Mouse (Mus musculus): ENCODE results near the gene Arid3b. TPM values are rescaled to one million over a fixed set of nuclear protein-coding genes. Genes with fewer than 3 reads are reported as not detected.

Gene Arid3b
- polyA plus RNA-seq, 1 experiment from 2014 or later: 12.3 TPM

- H3K36me3 ChIP-seq (ENCODE audit: poor library complexity, severe bottlenecking): no peaks in the 10 kb centered on the region
- H3K4me1 ChIP-seq: peaks cover 17% of the 10 kb centered on the region
- H3K4me3 ChIP-seq: no peak overlapping the region
- H3K4me2 ChIP-seq: no peak overlapping the region
- H3K27ac ChIP-seq: no peak overlapping the region
- H3K9ac ChIP-seq: no peak overlapping the region
- ATAC-seq: no peak
- H3K27me3 ChIP-seq: peaks cover 17% of the 10 kb centered on the region; the same call in 1 of the 2 replicates
- no peaks in the 10 kb centered on the region for H3K9me3 ChIP-seq (replicated peaks)
Observed at GRCm38 (mm10) chr9:57864336-57864735, 27.7 kb upstream of the Arid3b start.

GRCm38 (mm10) chr9:57861951-57862471 lies 25.4 kb upstream of the Arid3b start:
- peak; percentile 97 for ATAC-seq
- Histone ChIP-seq H3K4me2 (peak overlapping the region; percentile 37), H3K4me3 (no peak overlapping the region), H3K9me3 (replicated peaks) (no peaks in the 10 kb centered on the region), H3K9ac (no peak overlapping the region), H3K27me3 (peaks cover 11% of the 10 kb centered on the region; the same call in 1 of the 2 replicates), H3K4me1 (peaks cover 17% of the 10 kb centered on the region), H3K36me3 (ENCODE audit: poor library complexity, severe bottlenecking) (no peaks in the 10 kb centered on the region), H3K27ac (peak overlapping the region; percentile 79)
- WGBS: 11% methylated on average over 9 of the region's 9 CpGs

- no peaks in the 10 kb centered on the region for H3K9me3 ChIP-seq (replicated peaks)
- no peak overlapping the region for H3K9ac ChIP-seq
- H3K27me3 ChIP-seq: 0 out of 2 replicates have a peak, but pooled peaks cover 4% of the 10 kb centered on the region
- no peak overlapping the region for H3K4me2 ChIP-seq
- H3K36me3 ChIP-seq (ENCODE audit: poor library complexity, severe bottlenecking): no peaks in the 10 kb centered on the region
- peaks cover 3% of the 10 kb centered on the region for H3K4me1 ChIP-seq
- H3K4me3 ChIP-seq: no peak overlapping the region
- H3K27ac ChIP-seq: no peak overlapping the region
- 83% methylated on average over 2 of the region's 2 CpGs for WGBS
- ATAC-seq: no peak
Observed at GRCm38 (mm10) chr9:57856456-57856855, 19.9 kb upstream of the Arid3b start.

GRCm38 (mm10) chr9:57854280-57854679 lies 17.7 kb upstream of the Arid3b start:
- no peak for ATAC-seq
- Histone ChIP-seq H3K4me2 (no peak overlapping the region), H3K4me1 (no peaks in the 10 kb centered on the region), H3K27ac (no peak overlapping the region), H3K4me3 (no peak overlapping the region), H3K27me3 (0 out of 2 replicates have a peak, but pooled peaks cover 3% of the 10 kb centered on the region), H3K9me3 (replicated peaks) (no peaks in the 10 kb centered on the region), H3K9ac (no peak overlapping the region), H3K36me3 (ENCODE audit: poor library complexity, severe bottlenecking) (no peaks in the 10 kb centered on the region)

- Histone ChIP-seq H3K36me3 (ENCODE audit: poor library complexity, severe bottlenecking) (0 out of 2 replicates have a peak, but pooled peaks cover under 1% of the 10 kb centered on the region), H3K4me2 (no peak overlapping the region), H3K4me3 (no peak overlapping the region), H3K4me1 (peaks cover 20% of the 10 kb centered on the region), H3K27me3 (peaks cover 6% of the 10 kb centered on the region), H3K27ac (no peak overlapping the region), H3K9ac (no peak overlapping the region), H3K9me3 (replicated peaks) (no peaks in the 10 kb centered on the region)
- ATAC-seq: no peak
- 92% methylated on average over 2 of the region's 2 CpGs for WGBS
Observed at GRCm38 (mm10) chr9:57839032-57839431, 2.4 kb upstream of the Arid3b start.

GRCm38 (mm10) chr9:57835841-57836514 lies 615 bp downstream of the Arid3b start:
- under 1% methylated on average over 22 of the region's 22 CpGs for WGBS
- Histone ChIP-seq H3K36me3 (ENCODE audit: poor library complexity, severe bottlenecking) (peaks cover 9% of the 10 kb centered on the region), H3K27ac (peak overlapping the region; percentile 66; the same call in 1 of the 2 replicates), H3K4me3 (peak overlapping the region; percentile 83), H3K4me1 (peaks cover 38% of the 10 kb centered on the region), H3K9ac (peak overlapping the region; percentile 87), H3K4me2 (peak overlapping the region; percentile 77), H3K27me3 (peaks cover 12% of the 10 kb centered on the region), H3K9me3 (replicated peaks) (no peaks in the 10 kb centered on the region)
- ATAC-seq: no peak

- Histone ChIP-seq H3K4me2 (peak overlapping the region; percentile 77), H3K4me3 (peak overlapping the region; percentile 83), H3K36me3 (ENCODE audit: poor library complexity, severe bottlenecking) (peaks cover 9% of the 10 kb centered on the region), H3K9me3 (replicated peaks) (no peaks in the 10 kb centered on the region), H3K9ac (peak overlapping the region; percentile 46), H3K27me3 (peaks cover 12% of the 10 kb centered on the region), H3K27ac (no peak overlapping the region), H3K4me1 (peaks cover 50% of the 10 kb centered on the region)
- 8% methylated on average over 11 of the region's 11 CpGs for WGBS
- ATAC-seq: no peak
Observed at GRCm38 (mm10) chr9:57834629-57835417, 1.8 kb downstream of the Arid3b start.

GRCm38 (mm10) chr9:57833762-57834471 lies 2.7 kb downstream of the Arid3b start:
- Histone ChIP-seq H3K9me3 (replicated peaks) (no peaks in the 10 kb centered on the region), H3K36me3 (ENCODE audit: poor library complexity, severe bottlenecking) (peaks cover 9% of the 10 kb centered on the region), H3K4me3 (no peak overlapping the region), H3K4me1 (peaks cover 59% of the 10 kb centered on the region), H3K9ac (0 out of 2 replicates have a peak overlapping the region, but pooled peaks have one; percentile 46), H3K27me3 (peaks cover 12% of the 10 kb centered on the region), H3K27ac (no peak overlapping the region), H3K4me2 (no peak overlapping the region)
- ATAC-seq: no peak
- WGBS: 85% methylated on average over 9 of the region's 9 CpGs

GRCm38 (mm10) chr9:57831267-57832082 lies 5.1 kb downstream of the Arid3b start:
- H3K9me3 ChIP-seq (replicated peaks): no peaks in the 10 kb centered on the region
- H3K27me3 ChIP-seq: peaks cover 18% of the 10 kb centered on the region
- WGBS: 9% methylated on average over 24 of the region's 24 CpGs
- peak overlapping the region; percentile 56 for H3K4me2 ChIP-seq
- 0 out of 2 replicates have a peak overlapping the region, but pooled peaks have one; percentile 6 for H3K9ac ChIP-seq
- peaks cover 9% of the 10 kb centered on the region for H3K36me3 ChIP-seq (ENCODE audit: poor library complexity, severe bottlenecking)
- peaks cover 56% of the 10 kb centered on the region for H3K4me1 ChIP-seq
- H3K27ac ChIP-seq: peak overlapping the region; percentile 67
- ATAC-seq: peak; percentile 91
- peak overlapping the region; percentile 21; the same call in 1 of the 2 replicates for H3K4me3 ChIP-seq

- no peak overlapping the region for H3K4me3 ChIP-seq
- peaks cover 15% of the 10 kb centered on the region for H3K27me3 ChIP-seq
- H3K4me2 ChIP-seq: peak overlapping the region; percentile 56
- H3K4me1 ChIP-seq: peaks cover 46% of the 10 kb centered on the region
- no peak for ATAC-seq
- H3K9me3 ChIP-seq (replicated peaks): no peaks in the 10 kb centered on the region
- H3K9ac ChIP-seq: no peak overlapping the region
- WGBS: 11% methylated on average over 6 of the region's 6 CpGs
- H3K36me3 ChIP-seq (ENCODE audit: poor library complexity, severe bottlenecking): peaks cover 16% of the 10 kb centered on the region
- H3K27ac ChIP-seq: no peak overlapping the region
Observed at GRCm38 (mm10) chr9:57829812-57830557, 6.6 kb downstream of the Arid3b start.
